Mouse (Mus musculus) lung, postnatal 0 days (tissue): ENCODE data around the gene Robo1.

Experiments used
- CTCF ChIP-seq: IDR thresholded peaks from 2 replicates; pipeline ENCODE4 v1.5.1; 2016; ENCODE audit warnings: antibody characterized with exemption, mild to moderate bottlenecking
- EP300 ChIP-seq: IDR thresholded peaks from 2 replicates; pipeline ENCODE4 v1.6.1; 2016; ENCODE audit warnings: antibody characterized with exemption, mild to moderate bottlenecking, control low read depth

- no peak for TF ChIP-seq CTCF
- TF ChIP-seq EP300: no peak
Measured at GRCm38 (mm10) chr16:72888108-72888507, 580.0 kb downstream of the Robo1 start.
